Mouse (Mus musculus): ENCODE results near the gene Ehd1. TPM values are rescaled to one million over a fixed set of nuclear protein-coding genes. Genes with fewer than 3 reads are reported as not detected.

Gene Ehd1
- polyA plus RNA-seq, 1 experiment = 285 TPM

DNA sequence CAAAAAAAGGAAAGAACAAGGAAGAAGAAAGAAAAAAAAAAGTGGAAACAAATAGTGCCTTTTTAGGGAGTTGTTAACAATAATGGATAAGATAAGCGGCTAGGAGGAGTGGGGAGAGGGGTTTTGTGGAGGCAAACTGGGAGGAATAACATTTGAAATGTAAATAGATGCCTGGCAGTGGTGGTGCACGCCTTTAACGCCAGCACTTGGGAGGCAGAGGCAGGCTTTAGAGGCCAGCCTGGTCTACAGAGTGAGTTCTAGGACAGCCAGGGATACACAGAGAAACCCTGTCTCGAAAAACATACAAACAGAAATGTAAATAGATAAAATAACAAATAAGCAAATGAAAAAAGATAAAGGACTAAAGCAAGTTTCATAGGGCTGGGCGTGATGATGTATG is 35.8 kb upstream of the Ehd1 start:
- peaks cover 9% of the 10 kb centered on the region for H3K36me3 ChIP-seq (ENCODE audit: control insufficient read depth, insufficient read depth, low read length)
- 64% methylated on average over 5 of the region's 5 CpGs for WGBS
- peak overlapping the region; percentile 35; the same call in 1 of the 2 replicates for H3K27ac ChIP-seq (ENCODE audit: insufficient read depth, low read length)
- H3K27me3 ChIP-seq (ENCODE audit: control insufficient read depth, insufficient read depth, low read length) = no peaks in the 10 kb centered on the region
- DNase-seq (ENCODE audit: low read depth in 1 of 2, low spot score in 2 of 2) = no peak
- TF ChIP-seq CTCF (IDR thresholded peaks at IDR 0.05; ENCODE audit: extremely low read depth, insufficient read depth, insufficient read length, insufficient replicate concordance) (no peak), POLR2A (IDR thresholded peaks at IDR 0.05; ENCODE audit: low read depth, low read length) (no peak)
- H3K4me3 ChIP-seq (ENCODE audit: extremely low read depth, insufficient read depth, insufficient read length) = no peak overlapping the region
- peaks cover 8% of the 10 kb centered on the region; the same call in 1 of the 2 replicates for H3K4me1 ChIP-seq (ENCODE audit: control insufficient read depth, insufficient read depth, insufficient read length)

DNA sequence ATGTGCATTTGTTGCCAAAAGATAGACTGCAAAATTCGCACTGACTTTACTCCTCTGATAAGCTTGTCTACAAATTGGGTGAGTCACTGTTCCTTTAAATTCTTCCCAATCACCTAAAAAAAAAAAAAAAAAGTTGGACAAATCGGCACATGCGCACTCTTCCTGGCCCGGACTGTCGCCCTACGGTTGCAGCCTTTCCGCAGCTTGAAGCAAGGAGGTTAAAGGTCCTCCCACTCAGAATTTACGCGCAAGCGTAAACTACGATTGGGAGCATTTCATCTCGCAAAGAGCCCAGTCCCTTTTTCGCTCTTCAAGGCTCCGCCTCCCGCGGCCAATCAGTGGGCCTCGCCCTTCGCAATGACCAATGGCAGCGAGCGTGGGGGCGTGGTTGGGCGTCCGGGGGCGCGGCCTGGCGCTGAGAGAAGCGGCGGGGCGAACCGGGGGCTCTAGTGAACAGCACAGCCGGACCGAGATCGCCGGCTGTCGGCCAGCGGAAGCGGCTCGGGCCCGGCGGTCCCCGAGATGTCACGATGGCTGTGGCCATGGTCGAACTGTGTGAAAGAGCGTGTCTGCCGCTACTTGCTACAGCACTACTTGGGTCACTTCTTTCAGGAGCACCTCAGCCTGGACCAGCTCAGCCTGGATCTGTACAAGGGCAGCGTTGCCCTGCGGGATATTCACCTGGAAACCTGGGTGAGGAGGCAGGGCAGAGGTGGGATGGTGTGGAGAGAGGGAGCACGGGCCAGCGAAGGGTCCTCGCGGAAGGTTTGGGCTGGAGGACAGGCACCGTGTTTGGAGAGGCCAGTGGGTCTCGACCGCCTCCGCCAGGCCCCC is 35.0 kb upstream of the Ehd1 start, which contains the start of gene Atg2a:
Gene Atg2a, plus strand, starts transcription at position 395 of the 834 bp plus-strand sequence.
- Histone ChIP-seq H3K4me3 (ENCODE audit: extremely low read depth, insufficient read depth, insufficient read length) (peak within 1 kb of the TSS; percentile 88), H3K27me3 (ENCODE audit: control insufficient read depth, insufficient read depth, low read length) (no peaks in the 10 kb centered on the region), H3K27ac (ENCODE audit: insufficient read depth, low read length) (peak within 1 kb of the TSS; percentile 81), H3K4me1 (ENCODE audit: control insufficient read depth, insufficient read depth, insufficient read length) (peaks cover 5% of the 10 kb centered on the region; the same call in 1 of the 2 replicates), H3K36me3 (ENCODE audit: control insufficient read depth, insufficient read depth, low read length) (peaks cover 14% of the 10 kb centered on the region)
- TF ChIP-seq CTCF (IDR thresholded peaks at IDR 0.05; ENCODE audit: extremely low read depth, insufficient read depth, insufficient read length, insufficient replicate concordance) = no peak
- TF ChIP-seq POLR2A (IDR thresholded peaks at IDR 0.05; ENCODE audit: low read depth, low read length) = peak; percentile 51
- WGBS = under 1% methylated on average over 55 of the region's 55 CpGs
- DNase-seq (ENCODE audit: low read depth in 1 of 2, low spot score in 2 of 2) = peak; percentile 98 to 99

DNA sequence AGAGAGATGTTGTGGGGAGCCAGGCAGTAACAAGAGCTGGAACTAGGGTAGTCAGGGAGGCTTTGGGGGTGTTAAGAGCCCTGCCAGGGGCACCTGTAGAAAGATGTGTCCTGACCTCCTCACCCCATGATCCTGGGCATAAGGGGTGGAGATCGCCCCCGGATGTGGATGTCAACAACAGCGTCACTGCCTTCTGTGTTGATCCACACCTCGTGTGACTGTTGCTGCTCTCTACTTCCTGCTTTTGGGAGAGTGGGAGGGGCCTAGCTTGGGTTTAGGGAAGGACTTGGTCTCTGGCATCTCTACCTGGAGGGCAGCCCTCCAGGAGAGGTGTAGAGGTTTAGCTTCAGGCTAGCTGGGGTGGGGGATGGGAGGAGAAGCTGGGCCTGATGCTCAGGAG is 34.2 kb upstream of the Ehd1 start:
- WGBS = 3% methylated on average over 4 of the region's 4 CpGs
- H3K4me3 ChIP-seq (ENCODE audit: extremely low read depth, insufficient read depth, insufficient read length) = peak overlapping the region; percentile 88
- peak; percentile 58 to 79 for DNase-seq (ENCODE audit: low read depth in 1 of 2, low spot score in 2 of 2)
- H3K27me3 ChIP-seq (ENCODE audit: control insufficient read depth, insufficient read depth, low read length) = no peaks in the 10 kb centered on the region
- peaks cover 4% of the 10 kb centered on the region; the same call in 1 of the 2 replicates for H3K4me1 ChIP-seq (ENCODE audit: control insufficient read depth, insufficient read depth, insufficient read length)
- peak overlapping the region; percentile 81 for H3K27ac ChIP-seq (ENCODE audit: insufficient read depth, low read length)
- peaks cover 20% of the 10 kb centered on the region for H3K36me3 ChIP-seq (ENCODE audit: control insufficient read depth, insufficient read depth, low read length)
- TF ChIP-seq CTCF (IDR thresholded peaks at IDR 0.05; ENCODE audit: extremely low read depth, insufficient read depth, insufficient read length, insufficient replicate concordance) = no peak
- TF ChIP-seq POLR2A (IDR thresholded peaks at IDR 0.05; ENCODE audit: low read depth, low read length) = no peak

DNA sequence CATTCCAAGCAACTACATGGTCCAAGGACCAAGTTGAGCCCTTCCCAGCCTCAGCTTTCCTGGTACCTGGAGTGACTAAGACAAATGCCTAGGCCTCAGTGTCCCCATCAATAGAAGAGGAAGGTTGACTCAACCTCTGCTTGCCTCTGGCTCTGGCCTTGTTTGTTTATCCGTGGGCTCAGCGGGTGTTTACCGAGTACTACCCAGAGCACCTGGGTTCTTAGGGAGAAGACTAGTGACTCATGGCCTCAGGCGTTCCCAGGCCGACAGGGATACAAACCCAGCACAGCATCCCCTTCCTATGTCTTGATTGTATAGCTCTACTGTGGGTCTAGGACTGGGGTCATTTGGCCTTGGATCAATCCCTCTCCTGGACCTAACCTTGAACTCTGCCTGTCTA is 33.3 kb upstream of the Ehd1 start:
- peaks cover 28% of the 10 kb centered on the region for H3K36me3 ChIP-seq (ENCODE audit: control insufficient read depth, insufficient read depth, low read length)

DNA sequence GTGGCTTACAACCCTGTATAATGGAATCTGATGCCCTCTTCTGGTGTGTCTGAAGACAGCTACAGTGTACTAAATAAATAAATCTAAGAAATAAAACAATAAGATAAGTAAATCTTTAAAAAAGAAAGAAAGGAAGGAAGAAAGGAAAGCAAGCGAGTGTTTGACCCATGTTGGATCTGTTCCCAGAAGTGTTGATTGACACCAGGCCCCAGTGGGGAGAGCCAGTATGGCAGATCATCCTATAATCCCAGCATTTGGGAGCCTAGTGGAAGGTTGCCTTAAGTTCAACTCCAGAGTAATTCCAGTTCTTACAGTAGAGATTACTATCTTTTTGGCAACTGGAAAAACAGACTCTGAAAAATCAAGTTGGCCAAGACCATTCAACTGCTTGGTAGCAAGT is 30.7 kb upstream of the Ehd1 start:
- no peaks in the 10 kb centered on the region for H3K27me3 ChIP-seq (ENCODE audit: control insufficient read depth, insufficient read depth, low read length)
- WGBS = 90% methylated on average over 1 of the region's 1 CpGs
- no peak for TF ChIP-seq CTCF (IDR thresholded peaks at IDR 0.05; ENCODE audit: extremely low read depth, insufficient read depth, insufficient read length, insufficient replicate concordance)
- no peak for TF ChIP-seq POLR2A (IDR thresholded peaks at IDR 0.05; ENCODE audit: low read depth, low read length)
- H3K36me3 ChIP-seq (ENCODE audit: control insufficient read depth, insufficient read depth, low read length) = peaks cover 41% of the 10 kb centered on the region
- DNase-seq (ENCODE audit: low read depth in 1 of 2, low spot score in 2 of 2) = no peak
- H3K4me1 ChIP-seq (ENCODE audit: control insufficient read depth, insufficient read depth, insufficient read length) = peaks cover 4% of the 10 kb centered on the region; the same call in 1 of the 2 replicates
- no peak overlapping the region for H3K4me3 ChIP-seq (ENCODE audit: extremely low read depth, insufficient read depth, insufficient read length)
- H3K27ac ChIP-seq (ENCODE audit: insufficient read depth, low read length) = no peak overlapping the region

More for the DNA sequence above, 33.3 kb upstream of the Ehd1 start:
- Histone ChIP-seq H3K27me3 (ENCODE audit: control insufficient read depth, insufficient read depth, low read length) (no peaks in the 10 kb centered on the region), H3K4me1 (ENCODE audit: control insufficient read depth, insufficient read depth, insufficient read length) (peaks cover 4% of the 10 kb centered on the region; the same call in 1 of the 2 replicates), H3K4me3 (ENCODE audit: extremely low read depth, insufficient read depth, insufficient read length) (no peak overlapping the region), H3K27ac (ENCODE audit: insufficient read depth, low read length) (no peak overlapping the region)
- TF ChIP-seq CTCF (IDR thresholded peaks at IDR 0.05; ENCODE audit: extremely low read depth, insufficient read depth, insufficient read length, insufficient replicate concordance) = no peak
- TF ChIP-seq POLR2A (IDR thresholded peaks at IDR 0.05; ENCODE audit: low read depth, low read length) = no peak
- no peak for DNase-seq (ENCODE audit: low read depth in 1 of 2, low spot score in 2 of 2)
- WGBS = 94% methylated on average over 5 of the region's 5 CpGs

DNA sequence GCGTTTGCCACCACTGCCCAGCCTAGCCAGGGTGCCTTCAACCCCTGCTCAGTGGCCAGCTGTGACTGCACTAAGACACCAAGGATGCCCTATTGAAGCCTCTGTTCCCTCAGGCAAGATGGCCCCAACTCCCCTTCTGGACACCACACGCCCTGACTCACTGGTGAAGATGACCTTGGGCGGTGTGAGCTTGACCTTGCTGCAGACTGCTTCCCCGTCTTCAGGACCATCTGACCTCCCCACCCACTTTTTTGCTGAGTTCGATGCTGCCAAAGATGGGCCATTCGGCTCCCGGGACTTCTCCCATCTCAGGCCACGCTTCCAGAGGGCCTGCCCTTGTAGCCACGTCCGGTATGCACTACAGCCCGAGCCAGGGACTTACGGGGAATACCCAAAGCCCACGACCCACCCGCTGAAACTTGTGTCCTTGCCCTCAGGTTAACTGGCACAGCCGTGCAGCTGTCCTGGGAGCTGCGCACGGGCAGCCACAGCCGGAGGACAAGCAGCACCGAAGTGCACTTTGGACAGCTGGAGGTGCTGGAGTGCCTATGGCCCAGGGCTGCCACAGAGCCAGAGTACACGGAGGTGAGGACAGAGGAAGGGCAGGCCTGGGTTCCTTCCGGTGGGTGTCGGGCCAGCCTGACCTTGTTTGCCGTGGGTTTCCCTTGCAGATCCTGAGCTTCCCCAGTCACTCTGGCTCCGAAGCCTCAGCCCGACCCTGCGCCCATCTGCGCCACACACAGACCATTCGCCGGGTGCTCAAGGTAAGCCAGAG is 28.8 kb upstream of the Ehd1 start:
- Histone ChIP-seq H3K27me3 (ENCODE audit: control insufficient read depth, insufficient read depth, low read length) (no peaks in the 10 kb centered on the region), H3K4me1 (ENCODE audit: control insufficient read depth, insufficient read depth, insufficient read length) (peaks cover under 1% of the 10 kb centered on the region; the same call in 1 of the 2 replicates), H3K27ac (ENCODE audit: insufficient read depth, low read length) (no peak overlapping the region), H3K36me3 (ENCODE audit: control insufficient read depth, insufficient read depth, low read length) (peaks cover 55% of the 10 kb centered on the region), H3K4me3 (ENCODE audit: extremely low read depth, insufficient read depth, insufficient read length) (no peak overlapping the region)
- no peak for DNase-seq (ENCODE audit: low read depth in 1 of 2, low spot score in 2 of 2)
- 93% methylated on average over 29 of the region's 29 CpGs for WGBS
- TF ChIP-seq POLR2A (IDR thresholded peaks at IDR 0.05; ENCODE audit: low read depth, low read length) (no peak), CTCF (IDR thresholded peaks at IDR 0.05; ENCODE audit: extremely low read depth, insufficient read depth, insufficient read length, insufficient replicate concordance) (no peak)

Data from spleen, adult 2 months (tissue).